Mouse (Mus musculus) adrenal gland, postnatal 4 days (tissue): Measurements from ENCODE around the gene 1700023F06Rik. TPM values are rescaled to one million over a fixed set of nuclear protein-coding genes. Genes with fewer than 3 reads are reported as not detected.

Experiments used
- DNase-seq, 2 experiments: peaks; one replicate each; pipeline ENCODE4 v3.0.0; 2021 to 2022; ENCODE audit warnings: low spot score in 2 of 2, mixed read lengths in 2 of 2
- total RNA-seq, 2 experiments: library from RNA; stranded (reverse); gene quantifications; 2 replicates each; pipeline ENCODE4 v1.2.3; 2021

Gene 1700023F06Rik
- total RNA-seq, 2 experiments from 2014 or later, result 0.45 to 0.70 TPM

GRCm38 (mm10) chr11:103184891-103185290 lies 23.5 kb downstream of the 1700023F06Rik start:
- no peak for DNase-seq

GRCm38 (mm10) chr11:103181911-103182310 lies 26.4 kb downstream of the 1700023F06Rik start:
- no peak for DNase-seq

GRCm38 (mm10) chr11:103181349-103181748 lies 27.0 kb downstream of the 1700023F06Rik start:
- DNase-seq, result no peak

- no peak for DNase-seq
These were observed 27.9 kb downstream of the 1700023F06Rik start for GRCm38 (mm10) chr11:103180426-103180825.

- no peak for DNase-seq
These were observed 29.6 kb downstream of the 1700023F06Rik start for GRCm38 (mm10) chr11:103178748-103179147.

GRCm38 (mm10) chr11:103177815-103178485 lies 30.4 kb downstream of the 1700023F06Rik start:
- no peak for DNase-seq

GRCm38 (mm10) chr11:103177216-103177615 lies 31.1 kb downstream of the 1700023F06Rik start:
- no peak for DNase-seq

- DNase-seq, result no peak
These were observed 31.8 kb downstream of the 1700023F06Rik start for GRCm38 (mm10) chr11:103176510-103176909.

- DNase-seq, result no peak
These were observed 32.5 kb downstream of the 1700023F06Rik start for GRCm38 (mm10) chr11:103175688-103176442.

GRCm38 (mm10) chr11:103174891-103175391 lies 33.4 kb downstream of the 1700023F06Rik start:
- no peak for DNase-seq

- DNase-seq, result no peak
These were observed 33.9 kb downstream of the 1700023F06Rik start for GRCm38 (mm10) chr11:103174411-103174832.

GRCm38 (mm10) chr11:103173771-103174344 lies 34.5 kb downstream of the 1700023F06Rik start:
- no peak for DNase-seq

- no peak for DNase-seq
These were observed 35.2 kb downstream of the 1700023F06Rik start for GRCm38 (mm10) chr11:103173041-103173770.

GRCm38 (mm10) chr11:103172392-103173040 lies 35.8 kb downstream of the 1700023F06Rik start:
- no peak for DNase-seq

- DNase-seq, result no peak
These were observed 36.5 kb downstream of the 1700023F06Rik start for GRCm38 (mm10) chr11:103171703-103172391.

- no peak for DNase-seq
These were observed 37.1 kb downstream of the 1700023F06Rik start for GRCm38 (mm10) chr11:103171286-103171620.

- no peak for DNase-seq
These were observed 37.7 kb downstream of the 1700023F06Rik start, which contains the start of gene Fmnl1 for GRCm38 (mm10) chr11:103170494-103171285. Fmnl1 (plus strand) TSS chr11:103171107.

GRCm38 (mm10) chr11:103170111-103170493 lies 38.3 kb downstream of the 1700023F06Rik start:
- DNase-seq, result no peak

GRCm38 (mm10) chr11:103169664-103170063 lies 38.7 kb downstream of the 1700023F06Rik start:
- no peak for DNase-seq
